Mouse (Mus musculus) lung, postnatal 0 days (tissue): ENCODE measurements at regions not wholly inside any gene's neighbourhood (a gene's known extent, or its start where the extent isn't known, plus 50 kb on each side); places are given as distances from the start of the nearest gene placed in this dataset.

Experiments
- CTCF ChIP-seq: IDR thresholded peaks from 2 replicates; pipeline ENCODE4 v1.5.1; 2016; ENCODE audit warnings: antibody characterized with exemption, mild to moderate bottlenecking
- EP300 ChIP-seq: IDR thresholded peaks from 2 replicates; pipeline ENCODE4 v1.6.1; 2016; ENCODE audit warnings: antibody characterized with exemption, mild to moderate bottlenecking, control low read depth

DNA sequence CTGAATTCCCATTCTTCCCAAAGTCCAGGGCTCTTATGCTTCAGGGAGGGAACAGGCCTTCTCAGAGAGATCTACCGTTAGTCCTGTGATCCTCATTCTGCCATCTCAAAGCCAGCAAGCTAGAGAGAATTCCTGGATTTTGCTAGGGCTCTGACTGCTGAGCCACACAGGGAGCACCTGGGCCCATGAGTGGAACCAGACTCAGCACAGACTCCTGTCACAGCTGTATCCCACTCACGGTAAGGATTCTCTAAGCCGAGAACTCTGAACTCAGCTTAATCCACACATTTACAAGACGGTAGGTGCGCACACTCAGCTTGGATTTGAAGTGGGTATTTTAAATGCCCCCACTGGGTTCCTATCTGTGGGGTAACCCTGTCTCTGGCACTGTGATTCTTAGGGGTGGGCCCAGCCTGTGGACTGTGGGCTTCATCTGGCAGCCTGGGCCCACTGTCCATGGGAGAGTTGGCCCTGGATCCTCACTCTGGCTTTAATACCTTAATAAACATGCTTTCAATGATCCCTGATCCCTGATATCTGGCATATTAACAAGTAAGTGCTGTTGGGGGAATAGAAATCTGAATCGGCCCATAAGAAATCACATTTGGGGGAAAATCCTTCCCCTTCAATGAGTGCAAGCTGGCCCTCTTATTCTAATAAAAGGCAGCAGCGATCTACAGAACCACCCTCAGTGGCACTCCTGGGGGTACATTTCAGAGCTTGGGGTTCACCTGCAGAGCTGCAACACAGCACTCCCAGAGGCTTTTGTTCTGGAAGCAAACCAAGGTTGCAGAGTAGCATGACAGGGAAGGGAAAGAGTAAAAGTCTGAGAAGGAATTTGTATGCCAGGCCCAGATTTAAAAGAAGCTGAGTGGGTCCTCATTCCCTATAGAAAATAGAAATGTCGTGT is 491.5 kb upstream of the Mgmt start:
- no peak for TF ChIP-seq CTCF
- TF ChIP-seq EP300: no peak
